Mouse (Mus musculus): ENCODE results near the gene Krba1.

DNA sequence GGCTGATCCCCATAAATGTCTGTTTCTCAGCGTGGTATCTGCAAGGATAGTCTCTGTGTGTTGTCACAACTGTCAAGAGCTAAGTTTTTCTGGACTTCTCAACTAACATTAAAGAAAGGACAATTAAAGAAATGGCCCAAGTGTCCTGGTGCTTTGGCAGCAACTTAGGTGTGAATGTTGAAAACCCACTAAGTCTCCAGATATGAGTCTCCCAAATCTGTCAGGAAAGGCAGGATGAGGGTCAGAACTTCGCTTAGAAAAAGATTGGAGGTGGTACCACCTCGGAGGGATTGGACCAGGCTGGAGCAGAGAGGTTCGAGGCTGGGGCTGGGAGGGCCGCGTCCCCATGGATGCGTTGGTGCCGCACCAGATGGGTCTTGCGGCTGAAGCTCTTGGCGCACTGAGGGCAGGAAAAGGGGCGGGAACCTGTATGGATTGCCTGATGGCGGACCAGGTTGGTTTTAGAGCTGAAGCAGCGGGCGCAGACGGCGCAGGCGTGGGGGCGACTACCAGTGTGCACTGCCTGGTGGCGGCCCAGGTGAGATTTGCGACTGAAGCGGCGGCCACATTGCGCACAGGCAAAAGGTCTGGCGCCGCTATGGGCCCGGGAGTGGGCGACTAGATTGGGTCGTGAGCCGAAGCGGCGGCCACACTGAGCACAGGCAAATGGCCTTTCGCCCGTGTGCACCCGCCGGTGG is 42.4 kb downstream of the Krba1 start:
- TF ChIP-seq TCF12 (IDR thresholded peaks at IDR 0.05; ENCODE audit: insufficient read depth, poor library complexity, severe bottlenecking) (no peak), MAX (IDR thresholded peaks at IDR 0.05; ENCODE audit: low read depth) (no peak), MYOD1 (IDR thresholded peaks at IDR 0.05; ENCODE audit: control insufficient read depth in 1 of 3, insufficient read length in 2 of 3, low read depth in 2 of 3) (no peak), E2F4 (IDR thresholded peaks at IDR 0.05; ENCODE audit: insufficient read depth) (no peak), POLR2A (IDR thresholded peaks at IDR 0.05; ENCODE audit: insufficient read length, low read depth) (no peak), USF1 (IDR thresholded peaks at IDR 0.05; ENCODE audit: low read depth) (no peak)
